In genomic region chr6:42299362-42299761, GRCm38 (mm10) we compare ENCODE assay signal across 20 mouse cellular contexts. TPM values are rescaled to one million over a fixed set of nuclear protein-coding genes. Genes with fewer than 3 reads are reported as not detected.
DNase-seq lines count a peak whose midpoint lies in the region; ATAC-seq and TF ChIP-seq lines count a peak whose summit lies in the region.
"Had no signal": no experiment of that assay in that cellular context is flagged by ENCODE, and none has a peak within 500 bp of the region (broad histone marks: within the 10 kb centered on the region; RNA-seq: fewer than 3 reads in every experiment).

No protein-coding gene starts in this region.

- peak; percentile 43 for DNase-seq in adipocyte (ENCODE audit: low spot score)
- no peak for DNase-seq in ovary, postnatal 36 days (ENCODE audit: low spot score)
- no peak for DNase-seq in left cerebral cortex, postnatal 36 days (ENCODE audit: low spot score in 2 of 2)
- no peak for DNase-seq in right cerebral cortex, postnatal 10 days (ENCODE audit: low spot score in 2 of 2)
- DNase-seq: adrenal gland, adult 2 months; cerebellum, adult 11-12 months; gastrocnemius, postnatal 25 days; heart, postnatal 14 days; lung, postnatal 14 days had no signal

- no peaks in the 10 kb centered on the region for H3K27me3 ChIP-seq in E14TG2a.4 (ENCODE audit: insufficient read depth, low read length)
- H3K27me3 ChIP-seq: embryonic facial prominence, embryonic 12.5 days; hindbrain, embryonic 15.5 days; midbrain, embryonic 12.5 days; neural tube, embryonic 15.5 days; stomach, embryonic 15.5 days had no signal

- H3K4me1 ChIP-seq in E14TG2a.4 (replicated peaks; ENCODE audit: low read depth, low read length), result no peaks in the 10 kb centered on the region
- H3K4me1 ChIP-seq: embryonic facial prominence, embryonic 12.5 days; hindbrain, embryonic 15.5 days; midbrain, embryonic 12.5 days; neural tube, embryonic 15.5 days; stomach, embryonic 15.5 days had no signal

- no peak overlapping the region for H3K4me3 ChIP-seq in E14TG2a.4 (replicated peaks; ENCODE audit: low read length)
- H3K4me3 ChIP-seq: embryonic facial prominence, embryonic 12.5 days; hindbrain, embryonic 15.5 days; layer of hippocampus, adult 2 months; midbrain, embryonic 12.5 days; neural tube, embryonic 15.5 days; stomach, embryonic 15.5 days had no signal

- H3K9me3 ChIP-seq in E14TG2a.4 (ENCODE audit: low read length), result no peaks in the 10 kb centered on the region
- H3K9me3 ChIP-seq: embryonic facial prominence, embryonic 12.5 days; hindbrain, embryonic 15.5 days; midbrain, embryonic 12.5 days; neural tube, embryonic 15.5 days; stomach, embryonic 15.5 days had no signal

- H3K36me3 ChIP-seq in E14TG2a.4 (ENCODE audit: insufficient read depth, low read length), result peaks cover 46% of the 10 kb centered on the region
- H3K36me3 ChIP-seq: stomach, embryonic 15.5 days had no signal

- TF ChIP-seq CTCF in E14TG2a.4 (conservative IDR thresholded peaks at IDR 0.05; ENCODE audit: low read length), result 0 out of 2 replicates have a peak, but pooled peaks have one; percentile 2

- intact Hi-C loops in left cerebral cortex, postnatal 36 days (cut with DNase I), result no loop called here

- ATAC-seq in hematopoietic stem cell, adult 5-6 weeks (replicated peaks in 1 of 2; ENCODE audit: insufficient read depth in 1 of 2, low FRiP score in 2 of 2, low TSS enrichment in 1 of 2, low read depth in 1 of 2, poor library complexity in 2 of 2, severe bottlenecking in 2 of 2), result peak; percentile 79 to 88
- ATAC-seq in neutrophil, adult 5-6 weeks (ENCODE audit: extremely low read depth, insufficient number of reproducible peaks, low FRiP score, poor library complexity, severe bottlenecking), result 0 out of 2 replicates have a peak, but pooled peaks have one; percentile 23
- ATAC-seq: intestine, postnatal 0 days had no signal

RNA-seq across cellular contexts. Expression of gene Clcn1, which starts 12.9 kb away (rescaled TPM):
- 0.75 TPM in 1 of 2 replicates, not detected in the other for total RNA-seq in hematopoietic stem cell, adult 5-6 weeks (2017)
- 0.81 and 1.1 TPM in 2 replicates for total RNA-seq in neutrophil, adult 5-6 weeks (2017)
- total RNA-seq in left cerebral cortex, postnatal 36 days (2021), result 1 to 10 TPM; 2.4 to 6.2 TPM

RNA-seq across cellular contexts. Expression of gene Fam131b, which starts 25.1 kb away (rescaled TPM):
- not detected in 2 replicates for total RNA-seq in hematopoietic stem cell, adult 5-6 weeks (2017)
- total RNA-seq in neutrophil, adult 5-6 weeks (2017), result 0.12 TPM in 1 of 2 replicates, not detected in the other
- 100 to 1,000 TPM; 112 to 133 TPM for total RNA-seq in left cerebral cortex, postnatal 36 days (2021)

RNA-seq across cellular contexts. Expression of gene Casp2, which starts 34.6 kb away (rescaled TPM):
- 101 and 111 TPM in 2 replicates for total RNA-seq in hematopoietic stem cell, adult 5-6 weeks (2017)
- total RNA-seq in neutrophil, adult 5-6 weeks (2017), result 69.6 and 74.8 TPM in 2 replicates
- total RNA-seq in left cerebral cortex, postnatal 36 days (2021), result 10 to 100 TPM; 19.3 to 30.2 TPM

RNA-seq across cellular contexts. Expression of gene Tmem139, which starts 37.6 kb away (rescaled TPM):
- not detected in 2 replicates for total RNA-seq in hematopoietic stem cell, adult 5-6 weeks (2017)
- not detected in 2 replicates for total RNA-seq in neutrophil, adult 5-6 weeks (2017)
- not detected for total RNA-seq in left cerebral cortex, postnatal 36 days (2021)
- total RNA-seq: gastrocnemius, postnatal 25 days; heart, postnatal 14 days; layer of hippocampus, adult 2 months; left cerebral cortex, adult 8-10 months had no signal

RNA-seq across cellular contexts. Expression of gene Zyx, which starts 50.1 kb away (rescaled TPM):
- total RNA-seq in hematopoietic stem cell, adult 5-6 weeks (2017), result 71.2 and 71.8 TPM in 2 replicates
- total RNA-seq in neutrophil, adult 5-6 weeks (2017), result 327 and 356 TPM in 2 replicates
- total RNA-seq in left cerebral cortex, postnatal 36 days (2021), result 10 to 100 TPM; 49.4 to 60.8 TPM

Comparison
In these comparisons a context has a peak if more than half of its experiments do, and no peak if none do; other contexts are left out.
1. RNA of gene Fam131b, which starts 25.1 kb away (total RNA-seq): 112 to 133 TPM in left cerebral cortex, postnatal 36 days; not detected in hematopoietic stem cell, adult 5-6 weeks and 0.12 TPM in neutrophil, adult 5-6 weeks; every median in the first group is over 100 times any median in the second.